Mouse (Mus musculus): ENCODE data around the gene Abcb9. TPM values are rescaled to one million over a fixed set of nuclear protein-coding genes. Genes with fewer than 3 reads are reported as not detected.

Gene Abcb9
- polyA plus RNA-seq, 1 experiment from 2014 or later = 4.0 TPM

- no peaks in the 10 kb centered on the region for H3K36me3 ChIP-seq (ENCODE audit: control insufficient read depth, insufficient read depth)
- H3K4me3 ChIP-seq (ENCODE audit: low read depth, low read length) = no peak overlapping the region
- H3K4me1 ChIP-seq (replicated peaks; ENCODE audit: control insufficient read depth, insufficient read depth, low read length) = no peaks in the 10 kb centered on the region; the same call in 1 of the 2 replicates
- no peak for TF ChIP-seq CTCF (IDR thresholded peaks at IDR 0.05; ENCODE audit: low read depth)
- H3K4me2 ChIP-seq (replicated peaks; ENCODE audit: low read depth) = no peak overlapping the region
- no peaks in the 10 kb centered on the region for H3K9me3 ChIP-seq (ENCODE audit: control insufficient read depth)
- no peak for ATAC-seq
- no peaks in the 10 kb centered on the region for H3K27me3 ChIP-seq (replicated peaks; ENCODE audit: control insufficient read depth, insufficient read depth, low read length)
- 94% methylated on average over 11 of the region's 11 CpGs for WGBS
- H3K9ac ChIP-seq (ENCODE audit: low read depth, low read length) = no peak overlapping the region
- H3K27ac ChIP-seq (ENCODE audit: low read depth, low read length) = no peak overlapping the region
Measured at GRCm38 (mm10) chr5:124100128-124101044, 4.8 kb upstream of the Abcb9 start.

DNA sequence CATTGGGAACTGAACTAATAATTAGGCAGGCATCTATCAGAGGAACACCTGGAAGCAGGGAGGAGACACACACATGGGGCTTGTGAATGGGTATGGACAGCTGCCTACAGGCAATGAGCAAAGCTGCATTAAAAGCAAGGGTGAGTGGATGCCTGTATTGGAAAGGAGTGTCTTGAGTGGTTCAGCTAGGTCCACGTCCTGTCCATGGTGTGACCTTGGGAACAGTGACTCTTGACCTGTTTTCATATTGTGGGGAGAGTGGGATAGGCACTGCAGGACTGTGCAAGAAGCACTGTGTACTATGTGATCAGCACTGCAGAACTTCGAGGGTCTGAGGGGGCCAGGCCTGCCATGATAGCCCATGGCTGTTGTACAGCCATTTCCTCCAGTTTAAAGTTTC, 3.3 kb upstream of the Abcb9 start:
- Histone ChIP-seq H3K9ac (ENCODE audit: low read depth, low read length) (no peak overlapping the region), H3K4me3 (ENCODE audit: low read depth, low read length) (no peak overlapping the region), H3K27me3 (replicated peaks; ENCODE audit: control insufficient read depth, insufficient read depth, low read length) (no peaks in the 10 kb centered on the region), H3K4me2 (replicated peaks; ENCODE audit: low read depth) (no peak overlapping the region), H3K9me3 (ENCODE audit: control insufficient read depth) (no peaks in the 10 kb centered on the region), H3K36me3 (ENCODE audit: control insufficient read depth, insufficient read depth) (no peaks in the 10 kb centered on the region), H3K4me1 (replicated peaks; ENCODE audit: control insufficient read depth, insufficient read depth, low read length) (no peaks in the 10 kb centered on the region; the same call in 1 of the 2 replicates), H3K27ac (ENCODE audit: low read depth, low read length) (no peak overlapping the region)
- no peak for ATAC-seq
- WGBS = 85% methylated on average over 2 of the region's 2 CpGs
- no peak for TF ChIP-seq CTCF (IDR thresholded peaks at IDR 0.05; ENCODE audit: low read depth)

DNA sequence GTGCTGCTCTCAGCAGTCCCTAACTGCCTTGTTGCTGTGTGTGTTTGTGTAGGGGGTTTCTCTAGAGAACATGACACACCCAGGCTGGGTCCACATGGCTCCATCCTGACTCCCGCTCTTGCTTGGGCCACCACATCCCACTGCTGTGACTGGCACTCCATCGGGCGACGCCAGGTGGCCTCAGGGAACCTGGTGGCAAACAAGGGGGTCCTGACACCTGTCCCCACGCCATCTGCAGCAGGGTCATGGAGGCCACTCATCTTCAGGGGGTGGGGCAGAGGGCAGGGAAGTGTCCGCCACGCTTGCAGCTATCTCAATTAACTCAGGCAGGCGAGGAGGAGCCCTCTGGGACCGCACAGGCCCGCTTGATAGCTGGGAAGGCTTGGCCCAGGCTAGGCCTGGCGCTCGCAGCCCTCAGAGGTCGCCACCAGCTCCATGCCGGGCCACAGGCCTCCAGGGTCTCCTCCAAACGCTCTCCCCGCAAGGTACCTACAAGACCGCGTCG, 469 bp downstream of the Abcb9 start:
- WGBS = 11% methylated on average over 19 of the region's 19 CpGs
- no peak; the same call in 1 of the 2 replicates for TF ChIP-seq CTCF (IDR thresholded peaks at IDR 0.05; ENCODE audit: low read depth)
- H3K27ac ChIP-seq (ENCODE audit: low read depth, low read length) = peak overlapping the region; percentile 24; the same call in 1 of the 2 replicates

DNA sequence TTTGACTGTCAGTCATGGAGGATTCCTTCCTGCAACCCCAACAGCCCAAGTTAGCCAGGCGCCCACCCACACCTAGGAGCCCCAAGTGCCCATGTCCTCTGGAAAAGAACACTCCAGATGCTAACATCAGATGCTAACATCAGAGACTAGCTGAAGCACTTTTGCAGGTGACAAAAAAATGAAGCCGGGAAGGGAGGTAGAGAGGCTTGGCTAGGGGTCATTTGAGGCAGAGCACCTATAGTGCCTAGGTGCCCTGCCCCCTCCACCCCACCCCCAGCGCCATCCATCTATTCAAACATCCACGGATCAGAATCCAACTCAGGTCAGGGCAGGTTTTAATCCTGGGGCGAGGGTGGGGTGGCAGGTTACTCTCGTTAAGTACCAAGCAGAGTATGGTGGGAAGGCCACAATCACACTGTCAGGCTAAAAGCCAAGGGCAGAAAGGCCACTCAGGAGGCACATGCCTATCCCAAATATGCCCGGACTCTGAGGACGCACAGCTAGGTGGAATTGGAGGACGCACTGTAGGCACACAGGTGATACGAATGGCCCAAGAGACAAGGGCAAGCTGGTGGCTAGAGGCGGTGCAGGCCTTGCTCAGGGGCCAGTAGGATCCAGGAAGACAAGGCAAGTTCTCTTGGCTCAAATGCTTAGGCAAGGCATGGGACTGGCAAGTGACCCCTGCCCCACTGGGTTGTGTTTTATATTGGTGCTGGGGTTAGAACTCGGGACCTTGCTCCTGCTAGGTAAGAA, 1.6 kb downstream of the Abcb9 start:
- Histone ChIP-seq H3K4me2 (replicated peaks; ENCODE audit: low read depth) (no peak overlapping the region), H3K27ac (ENCODE audit: low read depth, low read length) (no peak overlapping the region), H3K9ac (ENCODE audit: low read depth, low read length) (no peak overlapping the region), H3K4me3 (ENCODE audit: low read depth, low read length) (no peak overlapping the region), H3K4me1 (replicated peaks; ENCODE audit: control insufficient read depth, insufficient read depth, low read length) (peaks cover 6% of the 10 kb centered on the region; the same call in 1 of the 2 replicates), H3K9me3 (ENCODE audit: control insufficient read depth) (no peaks in the 10 kb centered on the region), H3K36me3 (ENCODE audit: control insufficient read depth, insufficient read depth) (no peaks in the 10 kb centered on the region), H3K27me3 (replicated peaks; ENCODE audit: control insufficient read depth, insufficient read depth, low read length) (no peaks in the 10 kb centered on the region)
- WGBS = 88% methylated on average over 12 of the region's 12 CpGs
- no peak for TF ChIP-seq CTCF (IDR thresholded peaks at IDR 0.05; ENCODE audit: low read depth)
- no peak for ATAC-seq

More for the DNA sequence above, 469 bp downstream of the Abcb9 start:
- ATAC-seq = peak; percentile 6
- peak overlapping the region; percentile 92 for H3K4me2 ChIP-seq (replicated peaks; ENCODE audit: low read depth)
- H3K4me1 ChIP-seq (replicated peaks; ENCODE audit: control insufficient read depth, insufficient read depth, low read length) = peaks cover 6% of the 10 kb centered on the region; the same call in 1 of the 2 replicates
- H3K4me3 ChIP-seq (ENCODE audit: low read depth, low read length) = peak overlapping the region; percentile 48
- H3K9ac ChIP-seq (ENCODE audit: low read depth, low read length) = peak overlapping the region; percentile 64
- no peaks in the 10 kb centered on the region for H3K27me3 ChIP-seq (replicated peaks; ENCODE audit: control insufficient read depth, insufficient read depth, low read length)
- no peaks in the 10 kb centered on the region for H3K9me3 ChIP-seq (ENCODE audit: control insufficient read depth)
- H3K36me3 ChIP-seq (ENCODE audit: control insufficient read depth, insufficient read depth) = no peaks in the 10 kb centered on the region

GRCm38 (mm10) chr5:124093120-124093794, 2.3 kb downstream of the Abcb9 start:
- H3K4me2 ChIP-seq (replicated peaks; ENCODE audit: low read depth) = no peak overlapping the region
- no peaks in the 10 kb centered on the region for H3K9me3 ChIP-seq (ENCODE audit: control insufficient read depth)
- no peak overlapping the region for H3K9ac ChIP-seq (ENCODE audit: low read depth, low read length)
- ATAC-seq = no peak
- peaks cover 6% of the 10 kb centered on the region; the same call in 1 of the 2 replicates for H3K4me1 ChIP-seq (replicated peaks; ENCODE audit: control insufficient read depth, insufficient read depth, low read length)
- no peak overlapping the region for H3K4me3 ChIP-seq (ENCODE audit: low read depth, low read length)
- H3K27me3 ChIP-seq (replicated peaks; ENCODE audit: control insufficient read depth, insufficient read depth, low read length) = no peaks in the 10 kb centered on the region
- no peak overlapping the region for H3K27ac ChIP-seq (ENCODE audit: low read depth, low read length)
- no peak for TF ChIP-seq CTCF (IDR thresholded peaks at IDR 0.05; ENCODE audit: low read depth)
- 80% methylated on average over 11 of the region's 11 CpGs for WGBS
- H3K36me3 ChIP-seq (ENCODE audit: control insufficient read depth, insufficient read depth) = no peaks in the 10 kb centered on the region; the same call in 1 of the 2 replicates

Measured in intestine, postnatal 0 days (tissue).